Mouse (Mus musculus): ENCODE data around the gene Ppp1cc.

Ppp1cc gene

DNA sequence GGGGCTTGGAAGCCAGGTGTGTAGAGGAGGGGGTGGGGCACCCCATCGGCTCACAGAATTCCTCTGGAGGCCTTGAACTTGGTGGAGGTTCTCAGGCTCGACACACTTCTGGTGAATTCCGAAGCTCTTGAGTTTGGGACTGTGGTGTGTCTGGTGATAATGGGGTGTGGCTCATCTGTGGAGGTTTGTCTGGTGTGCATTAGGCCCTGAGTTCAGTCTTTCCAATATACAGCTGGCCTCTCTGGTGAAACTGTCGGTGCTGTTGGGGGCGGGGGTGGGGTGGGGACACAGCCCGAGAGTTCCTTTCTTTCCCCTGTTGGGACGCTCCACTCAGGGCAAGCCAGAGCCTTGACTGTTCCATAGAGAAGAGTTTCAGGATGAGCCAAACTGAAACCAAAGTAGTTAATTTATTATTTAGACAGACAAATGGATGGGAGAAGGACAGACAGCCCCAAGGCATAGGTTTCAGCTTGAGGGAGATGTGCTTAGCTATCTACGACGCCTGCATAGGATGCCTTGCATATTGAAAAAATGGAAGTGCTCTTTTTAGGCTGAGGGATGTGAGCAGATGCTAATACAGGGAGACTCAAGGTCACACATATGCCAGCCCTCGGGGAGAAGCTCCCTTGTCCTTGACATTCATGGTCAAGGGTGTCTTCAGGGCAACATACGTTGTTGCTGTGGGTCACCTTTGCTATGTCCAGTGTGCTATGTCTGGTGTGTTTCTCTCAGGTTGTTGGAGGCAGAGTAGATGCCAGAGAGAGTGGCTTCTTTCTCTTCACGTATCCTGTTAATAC lies 60.2 kb downstream of the Ppp1cc start:
- no peak for DNase-seq

GRCm38 (mm10) chr5:122218928-122219327 lies 60.9 kb downstream of the Ppp1cc start:
- DNase-seq, result no peak

DNA sequence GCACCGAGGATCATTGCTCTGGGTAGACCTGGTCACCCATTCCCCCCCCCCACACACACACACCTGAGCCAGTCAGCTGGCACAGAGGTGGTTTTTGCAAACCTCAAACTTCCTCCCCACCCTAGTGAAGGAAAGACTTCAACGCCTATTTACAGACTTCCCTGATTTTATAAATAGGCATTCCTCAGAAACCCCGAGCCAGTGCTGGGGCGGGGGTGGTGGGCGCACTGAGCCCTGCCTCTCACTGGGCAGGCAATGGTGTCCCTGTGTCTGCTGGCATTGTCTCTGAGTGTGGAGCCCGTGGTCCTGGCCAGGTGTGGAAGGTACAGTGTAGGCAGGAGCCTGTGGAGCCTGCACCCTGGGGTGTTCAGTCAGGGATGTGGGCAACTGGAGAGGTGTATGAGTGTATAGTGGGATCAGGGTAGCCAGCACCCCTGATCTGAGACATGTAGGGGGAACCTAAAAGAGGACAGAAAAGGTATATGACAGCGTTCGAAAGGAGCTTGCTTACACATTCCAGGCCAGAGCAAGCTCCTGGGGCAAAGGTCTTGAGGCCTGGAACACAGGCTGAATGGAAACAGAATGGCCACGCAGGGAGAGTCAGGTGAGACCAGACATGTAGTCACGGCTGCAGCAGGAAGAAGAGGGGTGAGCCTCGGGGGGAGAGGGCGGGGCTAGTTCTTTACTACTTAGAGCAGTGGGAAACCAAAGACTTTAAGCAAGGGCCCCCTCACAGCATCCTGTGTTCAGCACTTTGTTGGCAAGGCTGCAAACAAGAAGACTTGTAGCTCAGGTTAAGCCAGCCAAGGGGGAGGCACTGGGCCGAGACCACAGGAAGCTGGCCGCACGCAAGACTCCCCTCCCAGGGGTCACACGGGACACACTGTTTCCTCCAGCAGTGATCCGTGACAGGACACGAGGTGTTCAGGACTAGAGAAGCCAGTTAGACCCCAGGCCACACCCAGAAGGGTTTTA lies 61.9 kb downstream of the Ppp1cc start:
- no peak for DNase-seq

DNA sequence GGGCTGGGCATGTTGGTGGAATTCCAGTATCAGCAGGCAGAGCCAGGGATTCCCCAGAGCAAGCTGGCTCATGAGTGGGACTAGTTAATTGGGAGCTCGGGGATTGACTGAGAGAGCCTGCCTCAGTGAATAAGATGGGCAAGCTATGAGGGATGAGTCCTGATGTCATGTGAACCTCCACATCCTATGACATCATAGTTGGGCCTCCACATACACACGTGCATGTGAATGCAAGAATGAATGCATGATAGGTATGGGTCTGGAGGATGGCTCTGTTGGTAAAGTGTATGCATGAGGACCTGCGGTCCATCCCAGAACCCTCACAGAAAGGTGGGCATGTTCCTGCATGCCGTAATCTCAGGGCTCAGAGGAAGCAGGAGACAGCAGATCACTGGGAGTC lies 63.0 kb downstream of the Ppp1cc start:
- DNase-seq, result no peak

- no peak for DNase-seq
Measured at GRCm38 (mm10) chr5:122224291-122224690, 66.2 kb downstream of the Ppp1cc start.

All from embryo, embryonic 11 days (tissue).